Mouse (Mus musculus): ENCODE data around the gene Tlx3. TPM values are rescaled to one million over a fixed set of nuclear protein-coding genes. Genes with fewer than 3 reads are reported as not detected.

The Tlx3 gene
- not detected for total RNA-seq (2021)
- long read RNA-seq: 0 reads

GRCm38 (mm10) chr11:33203383-33204328, at the start of gene Tlx3:
TSS of gene Tlx3 (minus strand) at chr11:33203589.
- DNase-seq (ENCODE audit: low spot score in 2 of 2): no peak

DNA sequence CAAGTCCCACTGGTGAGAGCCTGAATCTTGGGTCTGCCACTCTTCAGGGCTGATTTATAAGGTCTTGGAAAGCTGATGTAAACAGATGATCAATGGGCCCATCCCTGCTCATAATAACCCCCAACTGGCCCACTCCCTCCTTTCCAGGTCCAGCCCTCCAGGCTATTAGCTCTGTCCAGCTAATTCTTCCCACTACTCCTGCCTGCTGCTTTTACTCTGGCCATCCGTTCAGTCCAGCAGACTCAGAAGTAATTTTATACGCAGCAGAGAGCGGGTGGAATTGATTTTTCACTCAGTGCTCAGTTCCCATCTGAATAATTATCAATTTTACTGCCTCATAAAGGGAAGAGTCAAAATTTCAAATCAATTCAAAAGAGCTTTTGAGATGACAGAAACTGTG, 36.9 kb upstream of the Tlx3 start:
- DNase-seq (ENCODE audit: low spot score in 2 of 2): no peak

- DNase-seq (ENCODE audit: low spot score in 2 of 2): no peak
Measured at GRCm38 (mm10) chr11:33234134-33234533, 30.7 kb upstream of the Tlx3 start.

GRCm38 (mm10) chr11:33232056-33232455, 28.7 kb upstream of the Tlx3 start:
- DNase-seq (ENCODE audit: low spot score in 2 of 2): no peak

- no peak for DNase-seq (ENCODE audit: low spot score in 2 of 2)
Measured at GRCm38 (mm10) chr11:33228186-33228585, 24.8 kb upstream of the Tlx3 start.

GRCm38 (mm10) chr11:33226516-33226915, 23.1 kb upstream of the Tlx3 start:
- no peak for DNase-seq (ENCODE audit: low spot score in 2 of 2)

DNA sequence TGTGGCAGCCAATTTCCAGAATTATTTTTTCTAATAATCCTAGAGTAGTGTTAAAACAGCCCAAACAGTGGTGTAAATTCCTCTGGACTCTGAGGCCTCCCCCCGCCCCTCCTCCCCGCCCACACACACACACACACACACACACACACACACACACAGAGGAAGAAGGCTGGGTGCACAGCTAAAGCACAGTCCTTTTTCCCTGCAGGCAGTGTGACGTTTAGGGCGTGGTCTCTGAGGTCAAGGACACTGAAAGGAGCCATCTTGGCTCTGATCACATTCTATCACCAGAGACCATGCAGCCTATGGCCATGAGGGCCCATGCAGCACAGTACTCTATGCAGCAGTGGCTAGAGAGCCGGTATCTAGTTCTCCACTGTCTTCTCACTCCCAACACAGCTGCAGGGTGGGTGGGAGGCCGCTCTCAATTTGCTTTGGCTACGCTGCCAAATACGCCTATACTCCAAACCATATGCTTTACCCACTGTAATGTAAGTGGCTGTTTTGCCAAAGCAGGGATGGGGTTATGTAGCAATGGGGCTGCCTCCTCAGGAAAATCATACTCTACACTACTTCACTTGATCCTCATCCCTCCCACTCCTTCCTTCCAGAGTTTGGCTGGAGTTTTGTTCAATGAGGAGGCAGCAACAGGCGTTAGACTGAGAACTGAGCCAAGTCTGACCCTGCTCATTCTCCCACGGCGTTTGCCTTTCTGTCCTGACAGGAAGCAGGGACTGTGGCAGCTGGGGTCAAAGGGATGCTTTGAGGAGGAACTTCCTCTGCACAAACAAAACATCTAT, 18.4 kb upstream of the Tlx3 start:
- DNase-seq (ENCODE audit: low spot score in 2 of 2): no peak

DNA sequence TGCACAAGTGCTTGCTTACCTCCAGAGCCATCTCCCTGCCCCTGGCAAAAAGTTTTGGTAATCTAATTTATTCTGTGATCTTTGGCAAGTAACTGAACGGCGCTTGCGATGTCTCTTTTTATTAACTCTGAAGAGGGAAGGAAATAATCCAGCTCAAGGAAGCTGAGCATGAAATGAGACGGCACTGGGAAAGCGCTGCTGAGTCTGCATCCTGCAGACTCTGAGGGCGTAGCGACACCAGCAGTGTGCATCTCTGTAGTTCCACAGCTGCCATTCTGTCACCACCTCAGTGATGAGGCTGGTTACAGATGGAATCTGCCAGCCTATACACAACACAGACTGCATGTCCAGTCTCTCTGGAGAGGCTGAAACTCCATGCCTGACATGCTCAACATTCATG, 17.4 kb upstream of the Tlx3 start:
- no peak for DNase-seq (ENCODE audit: low spot score in 2 of 2)

DNA sequence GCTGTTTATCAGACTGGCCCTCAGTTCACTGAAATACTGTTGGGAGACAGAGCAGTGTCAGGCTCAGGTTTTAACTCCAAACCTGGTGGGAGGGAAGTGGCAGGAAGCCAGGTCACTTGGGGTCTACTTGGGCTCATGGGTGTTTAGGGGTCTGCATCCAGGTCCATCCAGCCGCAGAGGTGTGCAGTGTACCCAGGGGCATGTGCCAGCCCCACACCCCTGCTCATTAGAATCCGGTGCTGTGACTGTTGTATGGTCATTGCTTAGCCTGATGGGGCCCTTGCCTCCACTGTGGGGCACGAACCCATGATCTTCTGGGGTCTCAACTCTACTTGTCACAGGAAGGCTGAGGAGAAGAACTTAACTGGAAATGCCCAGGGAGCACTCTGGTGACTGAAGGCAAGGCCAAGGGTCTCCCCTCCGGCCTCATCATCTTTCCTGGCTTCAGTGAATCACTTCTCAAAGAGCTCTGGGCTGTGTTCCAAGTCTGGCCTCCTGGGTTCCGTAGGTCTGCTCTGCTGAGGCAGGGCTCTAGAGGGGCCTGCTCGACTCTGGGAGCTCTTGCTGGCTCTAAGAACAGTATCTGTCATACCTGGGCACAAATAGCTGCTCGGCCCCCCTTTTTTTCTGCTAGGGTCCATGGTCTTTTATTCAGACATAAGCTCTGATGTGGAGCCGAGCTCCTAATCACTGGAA, 14.1 kb upstream of the Tlx3 start:
- no peak for DNase-seq (ENCODE audit: low spot score in 2 of 2)

DNA sequence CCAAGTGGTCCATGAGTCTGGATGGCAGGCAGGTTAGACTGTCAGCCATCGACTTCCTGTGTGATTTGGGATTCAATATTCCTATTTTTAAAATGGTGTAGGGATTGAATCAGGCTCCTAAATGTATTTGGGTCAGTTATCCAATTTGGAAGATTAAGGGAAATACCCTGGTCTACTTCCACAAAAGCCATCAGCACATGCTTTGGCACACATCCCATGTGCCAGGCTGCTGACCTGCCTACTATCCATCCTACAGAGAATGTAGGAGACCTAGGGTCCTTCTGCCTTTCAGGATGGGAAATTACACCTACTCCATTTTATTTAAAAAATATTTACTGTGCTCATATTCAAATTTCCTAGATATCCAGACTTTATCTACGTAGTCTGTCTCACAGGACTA, 4.0 kb upstream of the Tlx3 start:
- no peak for DNase-seq (ENCODE audit: low spot score in 2 of 2)

DNA sequence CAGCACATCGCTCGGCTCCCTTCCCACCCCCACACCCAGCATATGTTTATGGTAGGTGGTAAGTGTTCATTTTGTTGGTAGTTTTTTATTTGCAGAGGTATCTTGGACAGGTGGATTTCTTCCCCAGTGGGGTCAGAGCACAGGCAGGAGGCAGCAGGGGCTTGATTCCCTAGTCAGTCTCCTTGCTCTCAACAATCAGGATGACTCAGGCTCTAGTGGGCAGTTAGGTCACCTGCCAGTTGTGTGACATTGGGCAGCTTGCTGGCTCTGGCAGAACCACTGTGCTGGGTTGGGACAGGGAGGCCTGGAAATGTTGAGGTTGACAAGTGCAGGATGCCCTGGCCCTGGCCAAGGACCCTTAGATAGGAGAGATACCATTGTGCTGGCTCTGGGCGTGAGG, 1.6 kb upstream of the Tlx3 start:
- no peak for DNase-seq (ENCODE audit: low spot score in 2 of 2)

GRCm38 (mm10) chr11:33204329-33204705, 928 bp upstream of the Tlx3 start:
- no peak for DNase-seq (ENCODE audit: low spot score in 2 of 2)

- DNase-seq (ENCODE audit: low spot score in 2 of 2): no peak
Measured at GRCm38 (mm10) chr11:33202972-33203371, 417 bp downstream of the Tlx3 start.

DNA sequence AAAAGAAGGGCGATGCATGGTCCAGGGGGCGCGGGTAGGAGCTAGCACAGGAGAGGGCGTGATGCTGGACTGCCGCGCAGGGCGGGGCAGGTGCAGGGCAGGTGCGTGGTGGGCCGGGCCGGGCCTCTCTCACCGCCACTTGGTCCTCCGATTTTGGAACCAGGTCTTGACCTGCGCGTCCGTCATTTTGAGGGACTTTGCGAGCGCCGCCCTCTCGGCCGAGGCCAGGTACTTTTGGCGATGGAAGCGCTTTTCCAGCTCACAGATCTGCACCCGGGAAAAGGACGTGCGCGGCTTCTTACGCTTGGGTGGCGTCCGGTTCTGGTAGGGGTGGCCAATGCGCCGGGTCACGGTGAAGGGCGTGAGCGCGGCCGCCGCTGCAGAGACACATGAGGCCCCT, 1.1 kb downstream of the Tlx3 start:
- no peak for DNase-seq (ENCODE audit: low spot score in 2 of 2)

DNA sequence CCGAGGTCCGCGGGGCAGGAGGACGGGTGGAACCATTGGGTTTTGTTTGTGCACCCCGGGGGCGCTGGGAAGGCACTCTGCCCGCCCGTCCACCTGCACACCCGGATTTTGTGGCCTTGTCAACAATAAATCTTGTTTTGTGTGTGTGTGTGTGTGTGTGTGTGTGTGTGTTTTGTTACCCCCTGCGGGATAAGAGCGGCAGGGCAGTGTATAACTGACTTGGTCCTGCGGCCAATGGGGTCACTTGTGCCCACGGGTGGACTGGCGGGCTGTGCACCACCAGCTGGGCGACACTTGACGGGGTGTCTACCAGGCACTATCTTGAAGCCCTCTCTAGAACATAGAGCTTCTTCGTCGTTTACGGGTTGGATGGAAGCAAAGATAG, 1.8 kb downstream of the Tlx3 start:
- no peak for DNase-seq (ENCODE audit: low spot score in 2 of 2)

- DNase-seq (ENCODE audit: low spot score in 2 of 2): no peak
Measured at GRCm38 (mm10) chr11:33200764-33201625, 2.4 kb downstream of the Tlx3 start.

GRCm38 (mm10) chr11:33199906-33200763, 3.3 kb downstream of the Tlx3 start:
- DNase-seq (ENCODE audit: low spot score in 2 of 2): no peak

GRCm38 (mm10) chr11:33199117-33199514, 4.3 kb downstream of the Tlx3 start:
- DNase-seq (ENCODE audit: low spot score in 2 of 2): no peak

- no peak for DNase-seq (ENCODE audit: low spot score in 2 of 2)
Measured at GRCm38 (mm10) chr11:33198351-33199116, 4.9 kb downstream of the Tlx3 start.
